Mouse (Mus musculus): ENCODE results near the gene Kcna10. TPM values are rescaled to one million over a fixed set of nuclear protein-coding genes. Genes with fewer than 3 reads are reported as not detected.

The Kcna10 gene
- polyA plus RNA-seq, 1 experiment from 2014 or later, result not detected

- H3K4me1 ChIP-seq, result peaks cover 3% of the 10 kb centered on the region; the same call in 1 of the 2 replicates
- H3K36me3 ChIP-seq, result no peaks in the 10 kb centered on the region
- WGBS, result 10% methylated on average over 11 of the region's 11 CpGs
- DNase-seq (ENCODE audit: low spot score), result peak; percentile 81
- no peaks in the 10 kb centered on the region for H3K9me3 ChIP-seq
- H3K4me3 ChIP-seq, result no peak overlapping the region
- no peak overlapping the region for H3K27ac ChIP-seq
- peaks cover 20% of the 10 kb centered on the region for H3K27me3 ChIP-seq (ENCODE audit: insufficient read depth, poor library complexity, severe bottlenecking)
Observed at GRCm38 (mm10) chr3:107233351-107233813, 50.5 kb downstream of the Kcna10 start.

- Histone ChIP-seq H3K36me3 (no peaks in the 10 kb centered on the region), H3K9me3 (no peaks in the 10 kb centered on the region), H3K27me3 (ENCODE audit: insufficient read depth, poor library complexity, severe bottlenecking) (peaks cover 20% of the 10 kb centered on the region), H3K4me1 (peaks cover 3% of the 10 kb centered on the region; the same call in 1 of the 2 replicates), H3K27ac (no peak overlapping the region), H3K4me3 (no peak overlapping the region)
- WGBS, result 24% methylated on average over 2 of the region's 2 CpGs
- DNase-seq (ENCODE audit: low spot score), result no peak
Observed at GRCm38 (mm10) chr3:107233945-107234344, 51.1 kb downstream of the Kcna10 start.

GRCm38 (mm10) chr3:107238051-107238450, 55.2 kb downstream of the Kcna10 start:
- Histone ChIP-seq H3K27me3 (ENCODE audit: insufficient read depth, poor library complexity, severe bottlenecking) (peaks cover 14% of the 10 kb centered on the region), H3K4me3 (no peak overlapping the region), H3K9me3 (no peaks in the 10 kb centered on the region), H3K27ac (no peak overlapping the region), H3K4me1 (no peaks in the 10 kb centered on the region), H3K36me3 (no peaks in the 10 kb centered on the region)
- DNase-seq (ENCODE audit: low spot score), result no peak
- 69% methylated on average over 2 of the region's 2 CpGs for WGBS

- Histone ChIP-seq H3K27me3 (ENCODE audit: insufficient read depth, poor library complexity, severe bottlenecking) (peaks cover 11% of the 10 kb centered on the region), H3K4me1 (no peaks in the 10 kb centered on the region), H3K9me3 (no peaks in the 10 kb centered on the region), H3K4me3 (no peak overlapping the region), H3K27ac (no peak overlapping the region), H3K36me3 (no peaks in the 10 kb centered on the region)
- 80% methylated on average over 8 of the region's 8 CpGs for WGBS
- no peak for DNase-seq (ENCODE audit: low spot score)
Observed at GRCm38 (mm10) chr3:107238471-107238980, 55.7 kb downstream of the Kcna10 start.

- 83% methylated on average over 9 of the region's 9 CpGs for WGBS
- Histone ChIP-seq H3K27me3 (ENCODE audit: insufficient read depth, poor library complexity, severe bottlenecking) (peaks cover 11% of the 10 kb centered on the region), H3K36me3 (no peaks in the 10 kb centered on the region), H3K4me1 (no peaks in the 10 kb centered on the region), H3K27ac (no peak within 1 kb of the TSS), H3K9me3 (no peaks in the 10 kb centered on the region), H3K4me3 (no peak within 1 kb of the TSS)
- DNase-seq (ENCODE audit: low spot score), result no peak
Observed at GRCm38 (mm10) chr3:107239607-107240006, 56.8 kb downstream of the Kcna10 start, which contains the start of gene Prok1. Prok1 (minus strand) TSS chr3:107239707.

GRCm38 (mm10) chr3:107241389-107242094, 58.7 kb downstream of the Kcna10 start:
- Histone ChIP-seq H3K27ac (no peak overlapping the region), H3K27me3 (ENCODE audit: insufficient read depth, poor library complexity, severe bottlenecking) (peaks cover 11% of the 10 kb centered on the region), H3K4me3 (no peak overlapping the region), H3K9me3 (no peaks in the 10 kb centered on the region), H3K36me3 (no peaks in the 10 kb centered on the region), H3K4me1 (no peaks in the 10 kb centered on the region)
- WGBS, result 54% methylated on average over 14 of the region's 14 CpGs
- no peak for DNase-seq (ENCODE audit: low spot score)

Other genes starting within 250 kb of the Kcna10 start
- gene Kcna3, start 146.9 kb upstream of the Kcna10 start, polyA plus RNA-seq (2016; fragmentation: Nextera tagmentation; extraction: Ambion mirVana), result 0.91 and 2.8 TPM in 2 replicates
- gene Kcna2, start 81.9 kb upstream of the Kcna10 start, polyA plus RNA-seq (2016; fragmentation: Nextera tagmentation; extraction: Ambion mirVana), result not detected in 2 replicates
- gene Cym, start 38.7 kb downstream of the Kcna10 start, polyA plus RNA-seq (2016; fragmentation: Nextera tagmentation; extraction: Ambion mirVana), result not detected in 2 replicates
- gene A630076J17Rik, start 47.6 kb downstream of the Kcna10 start, polyA plus RNA-seq (2016; fragmentation: Nextera tagmentation; extraction: Ambion mirVana), result not detected in 2 replicates
- not detected in 2 replicates for gene Prok1, start 56.7 kb downstream of the Kcna10 start, polyA plus RNA-seq (2016; fragmentation: Nextera tagmentation; extraction: Ambion mirVana)
- gene Lamtor5, start 95.8 kb downstream of the Kcna10 start, polyA plus RNA-seq (2016; fragmentation: Nextera tagmentation; extraction: Ambion mirVana), result 157 and 163 TPM in 2 replicates
- gene Slc16a4, start 108.2 kb downstream of the Kcna10 start, polyA plus RNA-seq (2016; fragmentation: Nextera tagmentation; extraction: Ambion mirVana), result 1.5 and 1.7 TPM in 2 replicates
- gene Rbm15, start 150.6 kb downstream of the Kcna10 start, polyA plus RNA-seq (2016; fragmentation: Nextera tagmentation; extraction: Ambion mirVana), result 11.8 and 13.3 TPM in 2 replicates

All from heart, embryonic 10.5 days (tissue).